8 mouse cellular contexts compared by ENCODE assay signal in the genomic region with DNA sequence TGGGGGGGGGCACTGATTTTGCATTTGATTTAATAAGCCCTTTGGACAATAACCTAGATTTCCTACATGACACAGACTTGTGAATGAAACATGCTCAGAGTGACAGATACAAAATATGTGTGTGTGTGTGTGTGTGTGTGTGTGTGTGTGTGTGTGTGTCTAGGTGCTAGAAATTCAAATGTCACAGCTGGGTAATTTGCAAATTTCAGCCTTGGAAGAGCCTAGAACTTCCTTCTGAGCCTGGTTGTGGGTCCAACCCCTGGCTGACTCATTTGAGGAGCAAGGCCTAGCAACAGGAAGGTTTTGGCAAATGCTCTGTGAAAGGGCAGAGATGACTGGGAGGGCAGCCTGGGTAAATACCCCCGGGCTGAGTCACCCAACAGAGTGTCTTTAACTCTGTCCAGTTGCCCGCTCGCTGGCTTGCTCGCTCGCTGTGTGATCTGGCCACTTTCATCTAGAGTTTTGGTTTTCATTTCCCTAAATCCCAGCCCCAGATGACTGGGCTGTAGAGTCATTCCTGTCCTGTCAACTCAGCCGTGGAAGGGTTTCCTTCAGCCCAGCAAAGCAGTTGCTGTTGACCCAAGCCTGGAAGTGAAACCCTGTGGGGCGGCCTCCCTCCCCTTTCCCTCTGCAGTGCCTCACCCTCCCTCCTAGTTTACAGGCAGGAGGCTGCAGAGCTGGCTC. TPM values are rescaled to one million over a fixed set of nuclear protein-coding genes. Genes with fewer than 3 reads are reported as not detected.
DNase-seq lines count a peak whose midpoint lies in the region; ATAC-seq and TF ChIP-seq lines count a peak whose summit lies in the region.

No protein-coding gene starts in this region.

- H3K79me2 ChIP-seq in C2C12 (ENCODE audit: control insufficient read depth, insufficient read depth) = no peaks in the 10 kb centered on the region

- H3K36me3 ChIP-seq in C2C12 (ENCODE audit: control insufficient read depth, insufficient read depth) = no peaks in the 10 kb centered on the region
- H3K36me3 ChIP-seq in heart, embryonic 13.5 days = 0 out of 2 replicates have a peak, but pooled peaks cover under 1% of the 10 kb centered on the region
- peaks cover 12% of the 10 kb centered on the region; the same call in 1 of the 2 replicates for H3K36me3 ChIP-seq in liver, embryonic 16.5 days (ENCODE audit: control insufficient read depth, insufficient read depth)

- DNase-seq in adrenal gland, adult 18-20 months (ENCODE audit: low spot score in 2 of 2) = peak; percentile 46 to 63
- no peak for DNase-seq in cerebellum, adult 9-10 months
- DNase-seq in right cerebral cortex, postnatal 14 days = no peak
- no peak for DNase-seq in testis, postnatal 14 days (ENCODE audit: low spot score)
- DNase-seq in layer of hippocampus, adult 9-10 months (ENCODE audit: low spot score) = no peak

- peaks cover 23% of the 10 kb centered on the region for H3K4me1 ChIP-seq in heart, embryonic 13.5 days
- peaks cover 10% of the 10 kb centered on the region for H3K4me1 ChIP-seq in liver, embryonic 16.5 days (ENCODE audit: control insufficient read depth, low read depth, low read length)

- H3K4me2 ChIP-seq in heart, embryonic 13.5 days = no peak overlapping the region
- H3K4me2 ChIP-seq in liver, embryonic 16.5 days (ENCODE audit: low read depth, low read length) = no peak overlapping the region

- no peak for TF ChIP-seq CTCF in C2C12 (IDR thresholded peaks at IDR 0.05; ENCODE audit: control insufficient read depth, insufficient read depth, insufficient read length)

- WGBS in heart, embryonic 13.5 days = 65% methylated on average over 7 of the region's 7 CpGs
- WGBS in liver, embryonic 16.5 days (ENCODE audit: insufficient replicate concordance) = 76% methylated on average over 7 of the region's 7 CpGs

- no peaks in the 10 kb centered on the region for H3K79me3 ChIP-seq in C2C12 (ENCODE audit: low read depth)

- no peaks in the 10 kb centered on the region for H3K27me3 ChIP-seq in C2C12 (ENCODE audit: control insufficient read depth, insufficient read depth, insufficient read length)
- no peaks in the 10 kb centered on the region for H3K27me3 ChIP-seq in heart, embryonic 13.5 days (replicated peaks)
- H3K27me3 ChIP-seq in liver, embryonic 16.5 days (ENCODE audit: control insufficient read depth, insufficient read depth, low read depth, low read length) = no peaks in the 10 kb centered on the region

- peak overlapping the region; percentile 18 for H3K4me3 ChIP-seq in C2C12 (ENCODE audit: insufficient read depth, poor library complexity, severe bottlenecking)
- no peak overlapping the region for H3K4me3 ChIP-seq in heart, embryonic 13.5 days
- no peak overlapping the region for H3K4me3 ChIP-seq in liver, embryonic 16.5 days (ENCODE audit: low read depth, low read length)

- no peak overlapping the region for H3K9ac ChIP-seq in heart, embryonic 13.5 days
- no peak overlapping the region for H3K9ac ChIP-seq in liver, embryonic 16.5 days (ENCODE audit: low read depth, low read length)

- H3ac ChIP-seq in C2C12 (ENCODE audit: control insufficient read depth, insufficient read length, low read depth) = peak overlapping the region; percentile 29

- no peak for ATAC-seq in heart, embryonic 13.5 days (ENCODE audit: extremely low read depth, insufficient number of reproducible peaks, low FRiP score, low TSS enrichment)
- peak; percentile 30; the same call in 1 of the 2 replicates for ATAC-seq in liver, embryonic 16.5 days (ENCODE audit: low read depth)

- H3K27ac ChIP-seq in heart, embryonic 13.5 days (replicated peaks) = 0 out of 2 replicates have a peak overlapping the region, but pooled peaks have one; percentile 36
- peak overlapping the region; percentile 50 for H3K27ac ChIP-seq in liver, embryonic 16.5 days (ENCODE audit: low read length)

- H3K9me3 ChIP-seq in heart, embryonic 13.5 days = no peaks in the 10 kb centered on the region
- no peaks in the 10 kb centered on the region for H3K9me3 ChIP-seq in liver, embryonic 16.5 days (replicated peaks; ENCODE audit: control insufficient read depth, low read length)

TF ChIP-seq in C2C12, 6 proteins besides CTCF, POLR2A, EP300 and RAD21:
- TF ChIP-seq CEBPB (IDR thresholded peaks at IDR 0.05; ENCODE audit: low read depth) (no peak), FOSL1 (IDR thresholded peaks at IDR 0.05; ENCODE audit: insufficient read depth, low read length, poor library complexity, severe bottlenecking) (peak; percentile 71), MYOD1 (IDR thresholded peaks at IDR 0.05; ENCODE audit: control insufficient read depth, insufficient read length, low read depth) (peak; percentile 16)

RNA-seq across cellular contexts. Expression of gene Taok3, which starts 38.5 kb away (rescaled TPM):
- polyA plus RNA-seq in C2C12 (2012; fragmentation: generic; extraction: Trizol) = 6.6 TPM
- 10 to 100 TPM; 33.0 to 35.9 TPM for total RNA-seq in adrenal gland, adult 18-20 months (2021)
- polyA plus RNA-seq in heart, embryonic 13.5 days (2015; fragmentation: Nextera tagmentation; extraction: Ambion mirVana) = 8.5 and 10.8 TPM in 2 replicates
- 39.9 and 41.8 TPM in 2 replicates for polyA plus RNA-seq in liver, embryonic 16.5 days (2015; fragmentation: Nextera tagmentation; extraction: Ambion mirVana)

RNA-seq across cellular contexts. Expression of gene Suds3, which starts 42.6 kb away (rescaled TPM):
- 76.0 TPM for polyA plus RNA-seq in C2C12 (2012; fragmentation: generic; extraction: Trizol)
- total RNA-seq in adrenal gland, adult 18-20 months (2021) = 100 to 1,000 TPM; 103 to 120 TPM
- polyA plus RNA-seq in heart, embryonic 13.5 days (2015; fragmentation: Nextera tagmentation; extraction: Ambion mirVana) = 49.1 and 49.3 TPM in 2 replicates
- 24.1 and 26.6 TPM in 2 replicates for polyA plus RNA-seq in liver, embryonic 16.5 days (2015; fragmentation: Nextera tagmentation; extraction: Ambion mirVana)

Comparison
In these comparisons a context has a peak if more than half of its experiments do, and no peak if none do; other contexts are left out.
1. DNase-seq: peak in adrenal gland, adult 18-20 months (2 of 2); none in cerebellum, adult 9-10 months (single experiment), right cerebral cortex, postnatal 14 days (single experiment), testis, postnatal 14 days (single experiment) and layer of hippocampus, adult 9-10 months (single experiment).